Mouse (Mus musculus) CH12F3 (cell line): ENCODE results near the gene Myo1g.
"Not testable (repeated sequence)": the region's sequence is repeated elsewhere in the genome, so short reads cannot be mapped to it uniquely, and the experiment has no call there.

Experiments used
- in situ Hi-C: fragments of 300-500 bp; cut with MboI; formaldehyde crosslinking; loops from 2 replicates; pipeline ENCODE4 v1.14.3; 2020; ENCODE audit warnings: low sequenced_read_pairs

The Myo1g gene

GRCm38 (mm10) chr11:6529961-6530360 is 9.2 kb upstream of the Myo1g start:
- in situ Hi-C loops: no loop called here

GRCm38 (mm10) chr11:6528186-6529006 is 7.6 kb upstream of the Myo1g start:
- in situ Hi-C loops: no loop called here

GRCm38 (mm10) chr11:6527256-6528185 is 6.8 kb upstream of the Myo1g start:
- in situ Hi-C loops: no loop called here

DNA sequence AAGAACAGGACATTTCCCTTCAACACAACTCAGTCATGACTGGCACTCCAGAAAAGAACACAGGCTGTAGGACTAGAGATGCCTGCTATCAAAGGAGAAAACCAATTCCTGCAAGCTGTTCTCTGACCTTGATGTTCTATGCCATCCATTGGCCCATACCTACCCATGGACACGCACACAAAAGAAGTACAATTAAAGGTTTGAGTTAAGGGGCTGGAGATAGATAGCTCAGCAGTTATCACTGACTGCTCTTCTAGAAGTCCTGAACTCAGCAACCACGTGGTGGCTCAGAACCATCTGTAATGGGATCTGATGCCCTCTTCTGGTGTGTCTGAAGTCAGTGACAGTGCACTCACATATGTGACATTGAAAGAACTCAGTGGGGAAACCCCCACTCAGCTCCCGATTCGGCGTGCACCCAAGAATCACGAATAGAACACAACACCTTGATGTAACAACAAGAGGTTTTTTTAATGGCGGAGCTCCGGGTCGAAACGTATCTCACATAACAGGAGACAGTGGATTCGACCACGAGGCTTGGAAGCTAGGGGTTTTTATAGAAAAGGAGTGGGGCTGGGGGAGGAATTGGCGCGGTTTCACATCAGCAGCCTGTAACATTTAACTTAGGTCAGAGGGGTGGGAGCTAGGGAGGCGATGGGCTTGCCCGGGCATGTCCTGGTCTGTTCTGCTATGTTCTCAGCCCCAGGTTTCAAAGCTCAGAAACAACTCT is 5.9 kb upstream of the Myo1g start:
- in situ Hi-C loops: not testable (repeated sequence)

DNA sequence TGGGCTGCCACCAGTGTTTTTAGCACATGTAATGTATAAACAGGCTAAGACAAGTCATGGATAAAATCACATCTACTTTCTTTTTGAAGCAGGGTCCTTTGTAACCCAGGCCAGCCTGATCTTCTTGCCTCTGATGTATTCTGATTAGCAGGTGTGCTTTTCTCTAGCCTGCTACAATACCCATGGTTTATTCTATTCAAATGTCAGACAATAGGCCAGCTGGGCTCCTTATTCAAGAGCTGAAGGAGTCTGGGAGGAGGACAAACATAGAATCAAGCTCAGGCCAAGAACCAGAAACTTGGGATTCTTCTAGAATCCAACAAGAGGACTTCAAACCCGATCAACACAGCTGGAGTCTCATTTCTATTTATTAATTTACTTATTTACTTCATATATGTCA is 4.5 kb upstream of the Myo1g start:
- in situ Hi-C loops: no loop called here

GRCm38 (mm10) chr11:6524880-6525238 is 4.1 kb upstream of the Myo1g start:
- in situ Hi-C loops: no loop called here

GRCm38 (mm10) chr11:6524165-6524879 is 3.6 kb upstream of the Myo1g start:
- in situ Hi-C loops: no loop called here

- in situ Hi-C loops: no loop called here
These were observed 2.9 kb upstream of the Myo1g start for GRCm38 (mm10) chr11:6523662-6524088.

DNA sequence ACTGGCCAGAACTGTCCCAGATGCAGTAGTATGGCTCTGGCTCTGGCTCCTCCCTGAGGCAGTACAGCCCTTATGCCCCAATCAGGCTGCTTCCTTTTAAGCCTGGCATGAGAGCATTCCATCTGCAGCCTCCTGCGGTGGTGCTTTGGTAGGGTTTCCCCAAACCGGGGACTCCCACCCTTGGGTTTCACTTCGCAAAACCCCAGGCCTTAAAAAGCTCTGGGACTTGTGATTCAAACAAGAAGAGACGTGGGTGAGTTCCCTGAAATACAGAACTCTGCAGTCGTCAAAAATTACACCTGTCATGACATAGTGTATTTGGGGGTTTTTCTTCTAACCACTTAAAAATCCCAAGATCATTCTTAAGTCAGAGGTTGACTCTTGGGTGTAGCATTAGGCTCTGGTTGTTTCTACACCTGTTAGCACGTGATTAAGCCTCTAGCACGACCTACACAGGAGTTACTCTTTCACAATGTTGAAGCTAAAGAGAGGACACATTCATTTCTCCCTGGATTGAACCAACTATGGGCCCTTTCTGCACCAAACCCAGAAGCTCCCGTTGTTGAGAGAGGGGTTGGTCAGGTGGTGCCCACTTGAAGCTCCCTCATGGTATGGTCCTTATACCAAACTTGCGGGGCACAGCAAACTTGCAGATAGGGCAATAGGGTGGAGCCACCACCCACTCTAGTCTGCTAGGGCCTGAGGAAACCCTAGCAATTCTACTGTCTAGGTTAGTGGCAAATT is 2.2 kb upstream of the Myo1g start:
- in situ Hi-C loops: no loop called here

DNA sequence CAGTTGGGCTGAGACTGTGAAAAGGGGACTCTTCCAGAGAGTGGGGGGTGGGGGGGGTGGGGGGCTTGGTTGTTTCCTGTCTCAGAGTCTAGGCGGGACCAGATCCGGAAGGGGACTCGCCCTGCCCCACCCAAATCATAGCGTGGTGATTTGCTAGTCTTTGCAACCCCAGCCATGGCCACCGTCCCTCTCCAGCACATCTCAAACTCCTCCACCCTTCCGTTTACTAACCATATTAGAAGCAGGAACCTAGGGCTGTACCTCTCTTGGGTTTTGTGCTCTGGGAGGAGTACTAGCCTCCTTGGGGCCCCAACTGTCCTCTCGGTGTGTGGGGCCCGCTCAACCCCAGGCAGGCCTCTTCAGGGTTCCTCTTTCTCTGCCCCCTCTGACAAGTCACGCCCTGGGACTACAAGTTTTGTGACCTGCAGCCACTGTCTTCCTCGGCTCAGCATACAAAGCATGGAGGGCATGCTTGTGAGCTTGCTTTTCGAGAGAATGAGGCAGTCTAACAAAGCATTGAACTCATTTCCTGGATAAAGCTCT is 1.2 kb downstream of the Myo1g start:
- in situ Hi-C loops: no loop called here

GRCm38 (mm10) chr11:6514837-6515236 is 5.9 kb downstream of the Myo1g start:
- in situ Hi-C loops: no loop called here

GRCm38 (mm10) chr11:6508269-6508876 is 12.4 kb downstream of the Myo1g start:
- in situ Hi-C loops: no loop called here

- in situ Hi-C loops: no loop called here
These were observed 14.2 kb downstream of the Myo1g start for GRCm38 (mm10) chr11:6506516-6506915.

DNA sequence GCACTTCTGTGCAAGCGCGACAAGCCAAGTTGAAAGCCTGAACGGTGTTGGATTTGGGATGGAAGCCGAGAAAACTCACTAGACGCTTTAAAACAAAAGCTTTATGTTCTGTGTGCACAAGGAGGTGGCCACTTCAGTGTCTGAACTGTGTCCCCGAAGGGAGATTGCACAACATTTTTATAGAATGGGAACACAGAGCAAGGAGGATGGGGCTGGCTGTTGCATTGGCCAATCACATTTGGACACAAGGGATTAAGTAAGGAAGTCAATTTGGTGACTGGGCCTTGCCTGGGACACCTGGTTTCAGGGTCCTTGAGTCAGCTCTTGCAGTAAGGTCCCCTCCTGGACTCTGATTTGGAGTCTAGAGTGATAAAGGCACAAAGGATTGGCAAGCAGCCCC is 16.1 kb downstream of the Myo1g start:
- in situ Hi-C loops: no loop called here

GRCm38 (mm10) chr11:6504226-6504625 is 16.5 kb downstream of the Myo1g start:
- in situ Hi-C loops: no loop called here

- in situ Hi-C loops: no loop called here
These were observed 18.3 kb downstream of the Myo1g start for GRCm38 (mm10) chr11:6502506-6502905.

GRCm38 (mm10) chr11:6497311-6497948 is 23.3 kb downstream of the Myo1g start:
- in situ Hi-C loops: no loop called here

- in situ Hi-C loops: no loop called here
These were observed 30.9 kb downstream of the Myo1g start for GRCm38 (mm10) chr11:6489691-6490503.
